Mouse (Mus musculus): ENCODE measurements around the gene Cbr2.

DNA sequence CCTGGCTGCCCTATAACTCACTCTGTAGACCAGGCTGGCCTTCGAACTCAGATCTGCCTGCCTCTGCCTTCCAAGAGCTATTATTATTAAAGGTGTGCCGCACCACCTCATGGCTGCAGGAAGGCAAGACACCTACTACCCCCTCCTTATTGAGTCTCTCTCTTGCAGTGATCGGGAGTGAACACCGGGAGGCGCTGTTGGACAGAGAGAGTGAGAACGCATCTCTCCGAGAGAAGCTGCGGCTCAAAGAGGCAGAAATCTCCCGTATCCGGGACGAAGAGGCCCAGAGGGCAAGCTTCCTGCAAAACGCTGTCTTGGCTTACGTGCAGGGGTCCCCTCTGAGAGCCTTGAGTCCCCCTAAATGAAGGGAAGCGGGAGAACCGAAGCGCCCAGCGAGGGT lies 11.5 kb downstream of the Cbr2 start:
- peak; percentile 85 for TF ChIP-seq CTCF (IDR thresholded peaks at IDR 0.05; ENCODE audit: borderline replicate concordance, insufficient read depth, low read length)
- no peak for TF ChIP-seq POLR2A (IDR thresholded peaks at IDR 0.05; ENCODE audit: low read depth, low read length)
